Mouse (Mus musculus): ENCODE data around the gene Nav2.

The Nav2 gene

DNA sequence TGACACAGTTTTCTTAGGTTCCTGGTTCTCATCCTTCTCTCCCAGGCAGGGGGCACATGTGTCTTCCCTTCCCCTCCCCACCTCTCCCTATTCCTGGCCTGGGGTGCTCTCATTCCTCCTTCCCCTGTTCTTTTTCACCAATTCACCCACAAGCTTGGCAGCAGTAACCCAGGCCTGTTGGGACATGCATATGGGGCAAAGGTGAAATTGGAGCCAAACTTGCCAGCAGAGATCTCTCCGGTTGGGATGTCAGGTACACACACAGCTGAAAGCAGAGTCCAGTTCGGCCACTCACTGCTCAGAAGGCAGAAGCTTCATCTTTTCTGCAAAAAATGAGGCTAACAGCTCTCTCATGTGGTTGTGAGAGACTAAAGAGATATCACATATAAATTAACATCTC, 26.3 kb downstream of the Nav2 start:
- DNase-seq (ENCODE audit: low spot score) = no peak

DNA sequence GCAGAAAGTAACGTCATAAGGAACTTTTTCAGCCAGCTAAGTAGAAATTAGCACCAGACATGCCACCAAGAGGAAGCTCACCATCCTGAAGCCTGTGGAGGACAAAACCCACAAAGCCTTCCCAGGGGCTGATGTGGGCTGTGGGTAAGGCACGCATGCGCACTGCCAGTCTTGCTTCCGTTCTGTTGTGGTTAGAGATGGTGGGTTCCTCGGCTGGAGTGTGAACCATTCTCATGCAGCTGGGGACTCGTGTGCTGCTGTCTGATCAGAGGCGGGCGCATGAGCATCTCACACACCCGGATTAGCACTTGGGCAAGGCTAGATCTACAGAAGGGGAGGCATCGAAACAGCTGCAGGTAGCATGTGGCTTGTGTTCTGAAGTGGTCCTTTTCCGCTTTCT, 29.0 kb downstream of the Nav2 start:
- peak; percentile 35 for DNase-seq (ENCODE audit: low spot score)

- DNase-seq (ENCODE audit: low spot score) = no peak
Measured at GRCm38 (mm10) chr7:48938190-48938589, 29.7 kb downstream of the Nav2 start.

- DNase-seq (ENCODE audit: low spot score) = no peak
Measured at GRCm38 (mm10) chr7:48948381-48949108, 40.0 kb downstream of the Nav2 start.

GRCm38 (mm10) chr7:48954501-48954900, 46.0 kb downstream of the Nav2 start:
- no peak for DNase-seq (ENCODE audit: low spot score)

DNA sequence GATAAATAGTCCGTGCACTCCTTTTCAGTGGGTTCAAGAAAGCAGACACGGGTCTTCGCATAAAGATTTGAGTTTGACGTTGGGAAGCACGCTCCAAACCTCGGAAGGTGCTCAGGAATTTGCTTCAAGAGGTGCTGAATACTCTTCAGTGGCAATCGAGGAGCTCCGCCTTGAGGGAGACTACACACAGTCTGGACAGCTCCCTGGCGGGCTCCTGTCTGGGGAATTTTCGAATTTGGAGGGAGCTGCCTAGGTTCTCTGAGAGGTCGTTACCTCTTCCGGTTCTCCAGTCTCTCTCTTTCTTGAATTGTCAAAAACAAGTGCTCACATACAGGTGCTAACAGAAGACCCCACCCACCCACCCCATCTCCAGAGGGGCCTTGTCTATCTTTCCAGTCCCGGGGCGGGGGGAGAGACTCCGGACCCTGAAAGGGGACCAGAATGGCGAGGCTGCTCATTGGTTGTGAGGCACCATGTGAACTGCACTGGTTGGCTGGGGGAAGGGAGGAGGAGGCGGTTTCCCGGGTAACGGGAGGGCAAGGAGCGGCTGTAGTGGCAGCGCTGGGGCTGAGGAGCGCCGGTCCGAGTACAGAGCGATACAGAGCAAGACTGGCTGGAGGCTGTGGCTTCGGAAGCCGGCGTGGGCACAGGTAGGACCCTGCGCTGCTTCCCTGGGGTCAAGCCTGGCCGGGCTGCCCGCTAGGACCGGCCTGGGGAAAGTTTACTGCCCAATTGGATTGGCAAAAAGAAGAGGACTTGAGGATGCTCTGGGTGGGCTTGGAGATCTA, 50.2 kb downstream of the Nav2 start:
- peak; percentile 88 for DNase-seq (ENCODE audit: low spot score)

- peak; percentile 22 for DNase-seq (ENCODE audit: low spot score)
Measured at GRCm38 (mm10) chr7:48959316-48959661, 50.8 kb downstream of the Nav2 start.

DNA sequence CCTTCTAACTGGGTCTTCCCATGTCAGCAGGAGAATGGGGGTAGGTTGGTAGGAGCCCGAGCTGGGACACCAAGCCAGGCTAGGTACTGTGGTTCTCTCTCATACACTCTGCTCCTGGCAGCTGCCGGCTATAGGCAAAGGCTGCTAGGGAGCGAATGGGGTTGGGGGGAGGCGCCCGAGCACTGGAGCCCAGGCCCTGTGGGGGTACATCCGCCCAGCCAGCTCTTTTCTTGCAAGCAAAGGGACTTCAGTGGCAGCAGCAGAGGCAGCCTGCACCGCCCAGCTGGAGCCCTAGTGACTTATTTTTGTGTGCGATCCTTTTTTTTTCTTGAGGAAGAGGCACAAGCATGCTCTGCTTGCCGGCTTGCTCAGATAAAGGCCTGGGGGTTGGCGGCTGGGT, 51.6 kb downstream of the Nav2 start:
- no peak for DNase-seq (ENCODE audit: low spot score)

GRCm38 (mm10) chr7:48961501-48961900, 53.0 kb downstream of the Nav2 start:
- DNase-seq (ENCODE audit: low spot score) = no peak

DNA sequence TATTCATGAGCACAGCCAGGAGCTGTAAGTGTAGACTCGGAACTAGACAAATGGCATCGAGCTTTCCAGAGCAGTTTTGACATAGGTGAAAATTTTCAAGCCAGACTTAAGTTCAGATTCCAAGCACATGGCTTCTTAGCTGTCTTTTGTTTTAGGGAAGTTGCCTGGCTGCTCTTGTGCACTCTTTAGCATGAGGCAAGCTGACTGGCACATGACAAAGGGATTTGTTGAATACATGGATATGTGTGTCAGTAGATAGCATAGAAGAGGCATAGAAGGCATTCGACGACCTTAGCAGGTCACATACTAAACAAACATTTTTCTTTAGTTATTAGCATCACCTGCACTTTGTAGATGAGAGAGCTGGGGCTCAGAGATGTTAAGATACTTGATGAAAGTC, 53.4 kb downstream of the Nav2 start:
- no peak for DNase-seq (ENCODE audit: low spot score)

DNA sequence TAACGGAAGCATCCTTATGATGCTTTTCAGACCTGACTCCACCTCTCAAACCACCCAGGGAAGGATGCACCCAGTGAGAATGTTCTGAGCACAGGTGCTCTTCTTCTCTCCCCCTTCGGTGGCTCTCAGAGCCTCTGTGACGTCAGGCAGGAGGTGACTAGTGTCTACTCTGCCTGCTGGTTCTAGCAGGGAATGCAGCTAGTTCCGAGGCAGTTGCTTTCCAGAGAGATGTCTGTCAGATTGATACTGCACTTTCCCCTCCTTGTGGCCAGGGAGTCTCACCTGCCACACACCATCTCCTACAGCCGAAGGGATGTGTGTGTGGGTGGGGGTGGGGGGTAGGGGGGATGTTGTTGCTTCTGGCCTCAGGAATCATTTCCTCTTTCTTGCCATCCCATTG, 54.6 kb downstream of the Nav2 start:
- peak; percentile 23 for DNase-seq (ENCODE audit: low spot score)

DNA sequence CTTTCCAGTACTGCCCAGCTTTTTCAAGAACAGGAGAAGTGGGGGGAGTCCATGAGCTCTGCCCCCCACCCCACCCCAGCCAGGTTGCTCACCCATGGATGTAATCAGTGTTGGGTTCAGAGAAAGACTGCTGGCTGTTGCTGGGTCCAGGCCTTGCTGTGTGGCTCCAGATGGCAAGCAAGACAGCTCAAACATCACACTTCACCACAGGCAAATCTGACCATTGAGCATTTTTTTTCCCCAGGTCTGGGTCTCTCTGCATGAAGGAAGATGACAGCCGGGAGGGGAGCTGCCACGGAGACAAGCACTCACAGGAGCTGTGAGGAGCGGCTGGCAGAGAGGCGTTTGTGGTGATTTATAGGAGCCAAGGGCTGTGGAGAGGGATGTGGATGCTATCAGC, 55.0 kb downstream of the Nav2 start:
- DNase-seq (ENCODE audit: low spot score) = no peak

DNA sequence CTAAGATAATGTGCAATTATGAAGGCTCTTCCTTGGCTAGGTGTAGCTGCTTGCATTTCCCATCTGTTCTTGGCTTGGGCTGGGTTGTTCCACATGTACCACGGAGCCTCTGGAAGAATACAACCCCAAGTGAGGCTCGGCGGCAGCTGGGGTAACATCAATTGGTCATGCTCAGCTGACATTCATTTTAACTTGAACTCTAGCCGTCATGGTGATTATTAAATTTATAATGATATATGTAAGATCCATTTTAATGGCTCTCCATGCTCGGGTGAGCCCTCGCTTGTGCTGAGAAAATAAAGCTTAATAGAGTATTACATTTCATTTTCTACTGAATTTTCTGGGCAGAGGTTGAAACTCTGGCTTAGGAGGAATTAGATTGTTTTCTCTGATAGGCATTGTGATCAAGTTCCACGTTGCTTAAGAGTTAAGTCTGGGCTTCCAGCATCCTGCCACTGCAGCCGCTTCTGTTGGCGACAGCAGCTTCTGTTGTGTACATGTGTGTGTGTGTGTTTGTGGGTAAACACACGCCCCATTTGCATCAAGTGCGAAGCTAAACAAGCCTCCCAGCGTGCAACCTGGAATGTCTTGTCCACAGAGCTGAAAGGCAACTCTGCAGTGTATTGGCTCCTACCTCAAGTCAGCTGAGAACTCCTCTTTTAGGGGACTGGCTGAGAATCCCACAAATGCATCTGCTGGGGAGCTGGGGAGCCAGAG, 57.4 kb downstream of the Nav2 start:
- DNase-seq (ENCODE audit: low spot score) = no peak

DNA sequence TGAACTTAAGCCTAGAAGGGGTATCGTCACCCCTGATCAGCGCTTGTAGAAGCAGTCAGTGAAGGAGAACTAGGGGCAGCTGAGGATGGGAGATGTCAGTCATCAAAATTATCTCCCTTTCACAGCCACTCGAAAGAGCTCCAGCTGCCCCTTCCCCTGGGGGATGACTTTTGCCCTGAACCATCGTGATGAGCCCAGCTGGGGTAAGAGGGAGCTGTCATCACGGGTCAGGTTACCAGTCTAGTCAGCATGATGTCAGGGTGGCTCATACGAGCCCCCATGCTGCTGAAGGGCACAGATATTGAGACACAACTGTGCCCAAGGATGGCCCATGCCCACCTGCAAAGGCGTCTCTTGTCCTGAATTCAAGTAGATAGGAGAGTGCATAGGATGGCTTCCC, 72.5 kb downstream of the Nav2 start:
- DNase-seq (ENCODE audit: low spot score) = no peak

DNA sequence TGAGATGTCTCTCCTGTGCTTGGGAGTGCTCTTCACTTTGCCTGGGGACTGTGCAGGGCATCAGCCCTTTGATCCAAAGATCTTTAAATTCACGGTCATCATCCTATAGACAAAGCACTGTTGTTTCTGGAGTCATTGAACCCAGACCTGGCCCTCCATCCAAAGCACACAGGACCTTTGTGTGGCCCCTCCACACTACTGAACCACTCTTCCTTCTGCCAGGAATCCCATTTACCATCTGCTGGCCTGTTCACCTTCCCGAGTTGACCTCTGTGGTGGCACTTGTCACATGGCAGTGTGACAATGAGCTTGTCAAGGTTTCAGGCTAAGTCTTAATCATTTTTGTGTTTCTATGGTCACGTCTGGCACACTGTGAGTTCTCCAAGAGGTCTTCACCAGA, 73.3 kb downstream of the Nav2 start:
- no peak for DNase-seq (ENCODE audit: low spot score)

GRCm38 (mm10) chr7:48982573-48982972, 74.1 kb downstream of the Nav2 start:
- no peak for DNase-seq (ENCODE audit: low spot score)

- DNase-seq (ENCODE audit: low spot score) = no peak
Measured at GRCm38 (mm10) chr7:48991911-48992552, 83.5 kb downstream of the Nav2 start.

DNA sequence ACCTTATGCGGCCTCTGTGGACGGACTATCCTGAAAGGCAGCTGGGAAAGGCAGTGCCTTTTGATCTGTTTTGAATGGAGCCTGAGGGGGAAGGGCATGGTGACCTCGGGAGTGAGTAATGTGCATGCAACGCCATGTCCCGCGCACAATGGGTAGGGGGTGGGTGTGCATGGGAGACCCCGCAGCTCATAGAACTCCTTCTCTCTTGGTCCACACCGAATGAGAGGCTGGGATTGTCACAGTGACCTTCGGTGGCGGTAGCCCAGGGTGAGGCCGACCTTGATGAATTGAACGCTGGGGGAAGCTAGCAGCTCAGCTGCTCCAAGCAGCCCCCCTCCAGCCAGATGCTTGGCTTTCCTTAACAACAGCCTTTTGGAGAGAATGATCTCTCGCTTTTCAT, 86.7 kb downstream of the Nav2 start:
- no peak for DNase-seq (ENCODE audit: low spot score)

DNA sequence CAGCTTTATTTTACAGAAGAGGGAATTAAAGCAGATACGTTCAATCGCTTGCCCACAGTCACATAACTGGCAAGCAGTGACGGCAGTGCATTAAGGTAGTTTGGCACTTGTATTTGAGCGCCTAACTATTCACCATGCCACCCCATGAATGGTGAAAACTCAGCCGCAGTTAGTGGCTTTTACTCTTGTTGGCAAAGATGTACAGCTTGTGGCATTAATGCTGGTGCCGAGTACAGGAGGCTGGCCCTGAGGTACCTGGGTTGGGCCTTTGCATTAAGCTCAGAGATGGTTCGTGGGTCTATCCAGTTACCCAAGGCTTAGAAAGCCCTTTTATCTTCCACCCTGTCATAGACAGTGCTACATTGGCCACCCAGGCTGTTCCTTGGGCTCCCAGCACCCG, 87.2 kb downstream of the Nav2 start:
- no peak for DNase-seq (ENCODE audit: low spot score)

DNA sequence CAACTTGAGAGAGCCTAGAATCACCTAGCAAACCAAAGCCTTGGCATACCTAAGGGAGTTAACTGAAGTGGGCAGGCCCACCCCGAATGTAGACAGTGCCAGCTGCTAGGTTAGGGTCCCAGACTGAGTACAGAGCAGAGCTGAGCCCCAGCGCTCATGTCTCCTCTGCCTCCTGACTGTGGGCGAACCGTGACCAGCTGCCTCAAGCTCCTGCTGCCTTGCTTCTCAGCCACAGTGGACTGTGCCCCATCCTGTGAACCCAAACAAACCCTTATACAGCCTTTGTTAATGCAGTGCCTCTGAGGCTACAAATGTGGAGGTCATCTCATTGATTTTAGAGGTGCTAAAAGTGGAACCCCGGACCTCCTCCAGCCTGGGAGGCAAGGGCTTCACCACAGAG, 88.3 kb downstream of the Nav2 start:
- DNase-seq (ENCODE audit: low spot score) = no peak

DNA sequence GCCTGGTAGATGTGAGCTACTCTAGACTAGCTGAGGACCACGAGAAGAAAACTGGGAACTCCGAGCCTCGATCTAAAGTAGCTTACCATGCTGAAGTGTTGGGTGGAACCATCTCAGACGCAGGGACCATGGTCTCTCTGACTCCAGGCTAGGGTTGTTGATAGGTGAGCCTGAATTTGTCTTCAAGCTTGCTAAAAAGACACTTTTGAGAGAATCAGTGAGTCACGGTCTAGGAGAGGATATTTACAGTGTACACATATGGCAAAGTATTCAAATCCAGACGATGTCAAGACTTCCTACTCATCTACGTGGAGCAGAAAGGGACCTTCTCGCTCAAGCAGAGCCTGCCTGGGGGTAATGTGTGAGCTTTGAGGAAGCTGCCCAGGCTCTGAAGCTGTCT, 89.6 kb downstream of the Nav2 start:
- DNase-seq (ENCODE audit: low spot score) = peak; percentile 47

GRCm38 (mm10) chr7:48998595-48998994, 90.1 kb downstream of the Nav2 start:
- peak; percentile 37 for DNase-seq (ENCODE audit: low spot score)

DNA sequence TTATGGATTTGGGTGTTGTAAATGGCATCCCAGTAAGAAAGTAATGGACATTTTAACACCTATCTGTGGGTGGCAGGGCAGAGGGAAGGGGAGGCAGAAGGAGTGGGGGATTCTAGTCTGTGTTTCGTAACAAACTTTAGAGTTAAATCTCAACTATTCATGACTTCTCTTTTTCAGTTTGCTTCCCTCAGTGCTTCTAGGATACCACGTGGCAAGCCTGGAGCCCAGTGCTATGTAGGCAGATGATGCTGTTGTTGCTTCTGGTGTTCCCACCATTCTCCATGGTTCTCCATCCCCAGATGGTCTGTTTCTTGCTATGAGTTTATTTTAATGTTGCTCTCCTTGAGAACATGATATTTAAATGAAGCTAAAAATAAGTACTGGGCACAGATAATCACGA, 92.3 kb downstream of the Nav2 start:
- peak; percentile 55 for DNase-seq (ENCODE audit: low spot score)

Measured in layer of hippocampus, adult 11-12 months (tissue).